Mouse (Mus musculus) megakaryocyte, embryonic 14.5 days (primary cell): ENCODE data around the gene Vgf.

Source experiments
- FLI1 ChIP-seq: IDR thresholded peaks from 2 replicates; pipeline ENCODE4 v1.6.1; 2012; ENCODE audit warnings: low read length, inconsistent platforms, mixed read lengths
- GATA1 ChIP-seq: IDR thresholded peaks from 3 replicates; pipeline ENCODE4 v1.6.1; 2012; ENCODE audit warnings: mixed read lengths, low read length, inconsistent platforms, borderline replicate concordance

GRCm38 (mm10) chr5:137015913-137016312, 10.3 kb upstream of the Vgf start:
- TF ChIP-seq FLI1 (no peak), GATA1 (no peak)
